Mouse (Mus musculus): ENCODE measurements around the gene Incenp.

GRCm38 (mm10) chr19:9899780-9900146 lies 412 bp upstream of the Incenp start:
- TF ChIP-seq MAX (IDR thresholded peaks at IDR 0.05; ENCODE audit: low read depth) (no peak), POLR2A (IDR thresholded peaks at IDR 0.05; ENCODE audit: insufficient read length, low read depth) (no peak), SRF (IDR thresholded peaks at IDR 0.05; ENCODE audit: control insufficient read depth, insufficient read length, low read depth) (no peak), CEBPB (IDR thresholded peaks at IDR 0.05; ENCODE audit: insufficient read depth, poor library complexity, severe bottlenecking) (no peak), USF1 (IDR thresholded peaks at IDR 0.05; ENCODE audit: low read depth) (no peak), E2F4 (IDR thresholded peaks at IDR 0.05; ENCODE audit: insufficient read depth) (no peak), TCF12 (IDR thresholded peaks at IDR 0.05; ENCODE audit: insufficient read depth, poor library complexity, severe bottlenecking) (no peak)
